Mouse (Mus musculus) heart, postnatal 14 days (tissue): Measurements from ENCODE around the gene Actr5. TPM values are rescaled to one million over a fixed set of nuclear protein-coding genes. Genes with fewer than 3 reads are reported as not detected.
A peak's percentile ranks its signal among the peaks of the same experiment; 100 is the strongest.

Experiments
- DNase-seq, 2 experiments: peaks; one replicate each; pipeline ENCODE4 v3.0.0; 2021 to 2022
- intact Hi-C: fragments of 180-260 bp; cut with DNase I; formaldehyde crosslinking; loops from one replicate; pipeline ENCODE4 v1.15.1; 2025
- total RNA-seq, 2 experiments: library from RNA; stranded (reverse); gene quantifications; 2 replicates each; pipeline ENCODE4 v1.2.3; 2021

Gene Actr5
- total RNA-seq, 2 experiments from 2014 or later: 6.9 to 8.9 TPM

GRCm38 (mm10) chr2:158659346-158659745 is 34.7 kb downstream of the Actr5 start:
- intact Hi-C loops: no loop called here
- DNase-seq: no peak

GRCm38 (mm10) chr2:158665098-158665497 is 40.4 kb downstream of the Actr5 start, which contains the start of gene Ppp1r16b:
Gene Ppp1r16b, plus strand, starts transcription at chr2:158665398.
- intact Hi-C loops: loop anchor here (5.0 kb wide), 2 partner anchors 37 to 77 kb away; no protein-coding TSS in a partner anchor
- DNase-seq: no peak

- no peak for DNase-seq
- intact Hi-C loops: loop anchor here (5.0 kb wide), 2 partner anchors 36 to 76 kb away; no protein-coding TSS in a partner anchor
Observed at GRCm38 (mm10) chr2:158666071-158666800, 41.5 kb downstream of the Actr5 start.

- DNase-seq: peak; percentile 62 to 67
- intact Hi-C loops: loop anchor here (5.0 kb wide), 2 partner anchors 35 to 75 kb away; no protein-coding TSS in a partner anchor
Observed at GRCm38 (mm10) chr2:158667022-158667670, 42.5 kb downstream of the Actr5 start.

- intact Hi-C loops: loop anchor here (5.0 kb wide), 2 partner anchors 34 to 74 kb away; no protein-coding TSS in a partner anchor
- peak; percentile 53 to 55 for DNase-seq
Observed at GRCm38 (mm10) chr2:158667671-158668432, 43.2 kb downstream of the Actr5 start.

GRCm38 (mm10) chr2:158668433-158669010 is 43.8 kb downstream of the Actr5 start:
- intact Hi-C loops: loop anchor here (5.0 kb wide), 2 partner anchors 34 to 74 kb away; no protein-coding TSS in a partner anchor
- no peak for DNase-seq

GRCm38 (mm10) chr2:158669199-158670195 is 44.8 kb downstream of the Actr5 start:
- intact Hi-C loops: loop anchor here (5.0 kb wide), 2 partner anchors 33 to 73 kb away; no protein-coding TSS in a partner anchor
- DNase-seq: no peak

- no peak for DNase-seq
- intact Hi-C loops: no loop called here
Observed at GRCm38 (mm10) chr2:158670571-158670970, 45.9 kb downstream of the Actr5 start.

- DNase-seq: peak; percentile 65 to 66
- intact Hi-C loops: loop anchor here (2.0 kb wide), 1 partner anchor 14 kb away; no protein-coding TSS in a partner anchor
Observed at GRCm38 (mm10) chr2:158672829-158673228, 48.1 kb downstream of the Actr5 start.

- no peak for DNase-seq
- intact Hi-C loops: loop anchor here (2.0 kb wide), 1 partner anchor 13 kb away; no protein-coding TSS in a partner anchor
Observed at GRCm38 (mm10) chr2:158673493-158673892, 48.8 kb downstream of the Actr5 start.

- intact Hi-C loops: no loop called here
- DNase-seq: no peak
Observed at GRCm38 (mm10) chr2:158674131-158674530, 49.4 kb downstream of the Actr5 start.

GRCm38 (mm10) chr2:158674759-158675158 is 50.1 kb downstream of the Actr5 start:
- DNase-seq: no peak
- intact Hi-C loops: no loop called here

GRCm38 (mm10) chr2:158675161-158675560 is 50.5 kb downstream of the Actr5 start:
- DNase-seq: no peak
- intact Hi-C loops: no loop called here

- DNase-seq: no peak
- intact Hi-C loops: no loop called here
Observed at GRCm38 (mm10) chr2:158675907-158676533, 51.3 kb downstream of the Actr5 start.

- intact Hi-C loops: no loop called here
- no peak for DNase-seq
Observed at GRCm38 (mm10) chr2:158677946-158678345, 53.3 kb downstream of the Actr5 start.

GRCm38 (mm10) chr2:158679091-158679490 is 54.4 kb downstream of the Actr5 start:
- DNase-seq: no peak
- intact Hi-C loops: no loop called here

GRCm38 (mm10) chr2:158680357-158680889 is 55.7 kb downstream of the Actr5 start:
- intact Hi-C loops: no loop called here
- DNase-seq: no peak

- no peak for DNase-seq
- intact Hi-C loops: no loop called here
Observed at GRCm38 (mm10) chr2:158681714-158682113, 57.0 kb downstream of the Actr5 start.
